Mouse (Mus musculus): ENCODE measurements around the gene Lgi4. TPM values are rescaled to one million over a fixed set of nuclear protein-coding genes. Genes with fewer than 3 reads are reported as not detected.

Gene Lgi4
- polyA plus RNA-seq, 2 experiments, result 0.16 TPM; not detected in 1

- DNase-seq (ENCODE audit: low read depth in 3 of 3, low spot score in 3 of 3) (no peak), ATAC-seq (ENCODE audit: insufficient read depth) (no peak)
- 78% methylated on average over 8 of the region's 8 CpGs for WGBS (ENCODE audit: insufficient replicate concordance)
- Histone ChIP-seq H3K27me3 (ENCODE audit: control insufficient read depth, insufficient read depth, low read length) (no peaks in the 10 kb centered on the region), H3K4me3 (ENCODE audit: insufficient read depth in 1 of 2, low read depth in 2 of 2, low read length in 2 of 2) (no peak overlapping the region), H3K9me3 (ENCODE audit: control insufficient read depth, low read length) (no peaks in the 10 kb centered on the region), H3K4me2 (ENCODE audit: low read depth) (no peak overlapping the region), H3K36me3 (replicated peaks; ENCODE audit: control insufficient read depth, insufficient read depth, low read depth) (no peaks in the 10 kb centered on the region), H3K27ac (no peak overlapping the region), H3K9ac (replicated peaks) (no peak overlapping the region), H3K4me1 (replicated peaks; ENCODE audit: control insufficient read depth in 2 of 2, insufficient read depth in 2 of 2, low read length in 1 of 2) (peaks cover 0 to 3% of the 10 kb centered on the region in 2 experiments; a peak in 1 of 4 replicates)
- TF ChIP-seq EP300 (IDR thresholded peaks at IDR 0.05; ENCODE audit: low read depth) (no peak), CTCF (IDR thresholded peaks at IDR 0.05; ENCODE audit: low read depth) (no peak)
These were observed 20.5 kb downstream of the Lgi4 start for GRCm38 (mm10) chr7:31079670-31080069.

GRCm38 (mm10) chr7:31080611-31081010 is 21.5 kb downstream of the Lgi4 start:
- Histone ChIP-seq H3K27me3 (ENCODE audit: control insufficient read depth, insufficient read depth, low read length) (no peaks in the 10 kb centered on the region), H3K4me3 (ENCODE audit: insufficient read depth in 1 of 2, low read depth in 2 of 2, low read length in 2 of 2) (no peak overlapping the region), H3K27ac (no peak overlapping the region), H3K4me2 (ENCODE audit: low read depth) (no peak overlapping the region), H3K36me3 (replicated peaks; ENCODE audit: control insufficient read depth, insufficient read depth, low read depth) (no peaks in the 10 kb centered on the region), H3K9me3 (ENCODE audit: control insufficient read depth, low read length) (no peaks in the 10 kb centered on the region), H3K4me1 (replicated peaks; ENCODE audit: control insufficient read depth in 2 of 2, insufficient read depth in 2 of 2, low read length in 1 of 2) (peaks cover 0 to 7% of the 10 kb centered on the region in 2 experiments; a peak in 1 of 4 replicates), H3K9ac (replicated peaks) (no peak overlapping the region)
- no peak for DNase-seq (ENCODE audit: low read depth in 3 of 3, low spot score in 3 of 3)
- no peak for ATAC-seq (ENCODE audit: insufficient read depth)
- 49% methylated on average over 3 of the region's 3 CpGs for WGBS (ENCODE audit: insufficient replicate concordance)
- no peak for TF ChIP-seq CTCF (IDR thresholded peaks at IDR 0.05; ENCODE audit: low read depth)
- TF ChIP-seq EP300 (IDR thresholded peaks at IDR 0.05; ENCODE audit: low read depth), result no peak

GRCm38 (mm10) chr7:31081106-31081505 is 22.0 kb downstream of the Lgi4 start:
- Histone ChIP-seq H3K27ac (no peak overlapping the region), H3K36me3 (replicated peaks; ENCODE audit: control insufficient read depth, insufficient read depth, low read depth) (no peaks in the 10 kb centered on the region), H3K27me3 (ENCODE audit: control insufficient read depth, insufficient read depth, low read length) (no peaks in the 10 kb centered on the region), H3K4me3 (ENCODE audit: insufficient read depth in 1 of 2, low read depth in 2 of 2, low read length in 2 of 2) (no peak overlapping the region), H3K4me2 (ENCODE audit: low read depth) (no peak overlapping the region), H3K9ac (replicated peaks) (no peak overlapping the region), H3K4me1 (replicated peaks; ENCODE audit: control insufficient read depth in 2 of 2, insufficient read depth in 2 of 2, low read length in 1 of 2) (peaks cover 0 to 7% of the 10 kb centered on the region in 2 experiments; a peak in 1 of 4 replicates), H3K9me3 (ENCODE audit: control insufficient read depth, low read length) (no peaks in the 10 kb centered on the region)
- 41% methylated on average over 1 of the region's 1 CpGs for WGBS (ENCODE audit: insufficient replicate concordance)
- DNase-seq (ENCODE audit: low read depth in 3 of 3, low spot score in 3 of 3) (no peak), ATAC-seq (ENCODE audit: insufficient read depth) (no peak)
- TF ChIP-seq CTCF (IDR thresholded peaks at IDR 0.05; ENCODE audit: low read depth), result no peak
- no peak for TF ChIP-seq EP300 (IDR thresholded peaks at IDR 0.05; ENCODE audit: low read depth)

- no peak for TF ChIP-seq CTCF (IDR thresholded peaks at IDR 0.05; ENCODE audit: low read depth)
- no peak for TF ChIP-seq EP300 (IDR thresholded peaks at IDR 0.05; ENCODE audit: low read depth)
- Histone ChIP-seq H3K36me3 (replicated peaks; ENCODE audit: control insufficient read depth, insufficient read depth, low read depth) (no peaks in the 10 kb centered on the region), H3K4me1 (replicated peaks; ENCODE audit: control insufficient read depth in 2 of 2, insufficient read depth in 2 of 2, low read length in 1 of 2) (peaks cover 0 to 7% of the 10 kb centered on the region in 2 experiments; a peak in 1 of 4 replicates), H3K9ac (replicated peaks) (no peak overlapping the region), H3K9me3 (ENCODE audit: control insufficient read depth, low read length) (no peaks in the 10 kb centered on the region), H3K4me2 (ENCODE audit: low read depth) (no peak overlapping the region), H3K4me3 (ENCODE audit: insufficient read depth in 1 of 2, low read depth in 2 of 2, low read length in 2 of 2) (no peak overlapping the region), H3K27me3 (ENCODE audit: control insufficient read depth, insufficient read depth, low read length) (no peaks in the 10 kb centered on the region), H3K27ac (no peak overlapping the region)
- ATAC-seq (ENCODE audit: insufficient read depth) (no peak), DNase-seq (ENCODE audit: low read depth in 3 of 3, low spot score in 3 of 3) (no peak)
These were observed 23.0 kb downstream of the Lgi4 start for GRCm38 (mm10) chr7:31082106-31082505.

GRCm38 (mm10) chr7:31082831-31083588 is 23.9 kb downstream of the Lgi4 start:
- Histone ChIP-seq H3K4me1 (replicated peaks; ENCODE audit: control insufficient read depth in 2 of 2, insufficient read depth in 2 of 2, low read length in 1 of 2) (peaks cover 0 to 7% of the 10 kb centered on the region in 2 experiments; a peak in 1 of 4 replicates), H3K9ac (replicated peaks) (no peak overlapping the region), H3K36me3 (replicated peaks; ENCODE audit: control insufficient read depth, insufficient read depth, low read depth) (no peaks in the 10 kb centered on the region), H3K27me3 (ENCODE audit: control insufficient read depth, insufficient read depth, low read length) (no peaks in the 10 kb centered on the region), H3K9me3 (ENCODE audit: control insufficient read depth, low read length) (no peaks in the 10 kb centered on the region), H3K27ac (no peak overlapping the region), H3K4me3 (ENCODE audit: insufficient read depth in 1 of 2, low read depth in 2 of 2, low read length in 2 of 2) (no peak overlapping the region), H3K4me2 (ENCODE audit: low read depth) (no peak overlapping the region)
- TF ChIP-seq CTCF (IDR thresholded peaks at IDR 0.05; ENCODE audit: low read depth), result no peak
- ATAC-seq (ENCODE audit: insufficient read depth) (no peak), DNase-seq (ENCODE audit: low read depth in 3 of 3, low spot score in 3 of 3) (no peak)
- 57% methylated on average over 14 of the region's 14 CpGs for WGBS (ENCODE audit: insufficient replicate concordance)
